Mouse (Mus musculus): ENCODE measurements at regions not wholly inside any gene's neighbourhood (a gene's known extent, or its start where the extent isn't known, plus 50 kb on each side); places are given as distances from the start of the nearest gene placed in this dataset.

DNA sequence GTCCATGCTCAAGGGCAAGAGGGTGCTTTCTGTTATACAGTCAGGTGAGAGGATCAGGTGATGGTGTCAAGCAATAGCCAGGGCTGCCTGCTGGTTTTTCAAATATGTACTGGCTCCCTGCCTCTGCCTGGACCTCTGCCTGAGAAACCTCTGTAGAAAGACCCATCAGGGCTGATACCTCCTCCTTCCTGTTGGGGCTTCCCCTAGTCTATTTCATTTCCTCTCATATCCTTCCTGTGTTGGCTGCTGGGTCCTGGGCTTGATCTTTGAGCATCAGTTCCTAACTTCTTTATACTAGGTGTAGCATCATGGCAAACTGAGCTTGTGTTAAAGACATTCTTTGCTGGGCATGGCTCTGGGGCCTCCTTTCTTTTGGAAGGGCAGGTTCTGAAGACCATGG is 89.5 kb downstream of the Tmem38b start:
- in situ Hi-C loops (cut with MboI, MseI) = no loop called here

DNA sequence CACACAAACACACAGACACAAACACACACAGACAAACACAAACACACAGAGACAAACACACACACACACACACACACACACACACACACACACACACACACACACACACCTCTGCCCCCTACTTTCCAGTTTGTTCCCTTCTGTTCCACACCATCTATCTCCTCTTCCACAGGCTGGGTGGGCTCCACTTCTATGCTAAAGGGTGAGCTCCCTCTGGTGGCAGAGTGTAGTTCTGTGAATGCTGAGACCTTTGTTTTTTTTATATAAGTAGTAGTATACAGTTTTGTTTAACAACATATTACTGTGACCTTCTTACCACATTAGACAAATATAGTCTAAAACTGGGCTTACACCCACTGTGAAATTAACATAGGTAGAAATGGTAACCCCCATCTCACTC is 93.3 kb downstream of the Tmem38b start:
- in situ Hi-C loops (cut with MboI, MseI) = no loop called here

DNA sequence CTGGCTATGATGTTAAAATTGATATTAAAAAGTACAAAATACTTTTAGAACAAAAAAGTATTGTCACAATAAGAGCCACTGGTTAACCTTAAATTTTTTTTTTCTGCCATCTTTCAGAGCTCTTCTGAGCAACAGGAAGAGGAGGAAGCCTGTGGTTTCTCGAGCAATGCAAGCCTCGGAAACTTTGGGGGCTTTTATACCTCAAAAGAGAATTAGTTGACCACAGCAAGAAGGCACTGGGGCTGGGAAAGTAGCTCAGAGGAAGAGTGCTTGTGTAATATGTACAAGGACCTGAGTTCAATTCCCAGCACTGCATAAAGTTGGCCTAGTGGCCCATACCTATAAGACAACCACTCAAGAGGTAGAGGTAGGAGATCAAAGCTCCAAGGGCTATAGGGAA is 94.7 kb downstream of the Tmem38b start:
- in situ Hi-C loops (cut with MboI, MseI) = no loop called here

DNA sequence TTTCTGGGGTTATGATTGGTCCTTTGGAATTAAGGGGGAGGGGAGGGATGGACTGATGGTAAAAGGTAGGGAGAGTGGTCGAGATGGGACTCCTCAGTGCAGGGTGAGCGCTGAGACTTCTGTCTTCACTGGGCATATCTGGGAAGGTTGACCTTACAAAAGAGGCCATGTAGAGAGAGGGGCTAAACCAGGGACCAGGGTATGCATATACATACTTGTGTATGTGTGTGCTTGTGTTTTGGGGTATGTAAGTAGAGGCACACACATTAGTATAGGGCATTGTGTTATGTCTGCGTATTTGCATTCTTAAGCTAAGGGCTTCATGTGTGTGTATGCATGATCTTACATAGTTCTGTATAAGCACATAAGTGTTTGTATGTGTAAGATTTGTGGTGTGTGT is 105.2 kb downstream of the Tmem38b start:
- in situ Hi-C loops (cut with MboI, MseI) = loop anchor here (5.0 to 10.0 kb wide), 2 partner anchors 1316 to 1644 kb away; no protein-coding TSS in a partner anchor

DNA sequence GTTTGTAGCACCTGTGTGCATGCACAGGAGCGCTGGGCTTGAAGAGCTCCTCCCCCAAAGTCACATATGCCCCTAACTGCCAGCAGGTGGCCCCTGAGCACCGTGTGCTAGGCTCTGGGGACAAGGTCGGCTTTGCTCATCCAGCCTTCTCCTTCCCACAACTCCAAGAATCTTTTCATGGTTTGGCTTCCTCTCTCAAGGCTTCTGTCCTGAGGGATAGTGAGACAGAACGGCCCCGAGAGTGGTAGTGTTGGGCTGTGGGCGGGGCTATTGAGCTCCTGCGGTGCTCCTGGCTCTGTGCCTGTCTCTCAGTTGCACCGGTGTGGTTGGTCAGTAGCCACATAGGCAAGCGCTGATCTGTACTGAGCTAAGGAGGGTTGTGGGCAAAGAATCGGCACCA is 105.7 kb downstream of the Tmem38b start:
- in situ Hi-C loops (cut with MboI, MseI) = loop anchor here (5.0 to 10.0 kb wide), 2 partner anchors 1316 to 1643 kb away; no protein-coding TSS in a partner anchor

DNA sequence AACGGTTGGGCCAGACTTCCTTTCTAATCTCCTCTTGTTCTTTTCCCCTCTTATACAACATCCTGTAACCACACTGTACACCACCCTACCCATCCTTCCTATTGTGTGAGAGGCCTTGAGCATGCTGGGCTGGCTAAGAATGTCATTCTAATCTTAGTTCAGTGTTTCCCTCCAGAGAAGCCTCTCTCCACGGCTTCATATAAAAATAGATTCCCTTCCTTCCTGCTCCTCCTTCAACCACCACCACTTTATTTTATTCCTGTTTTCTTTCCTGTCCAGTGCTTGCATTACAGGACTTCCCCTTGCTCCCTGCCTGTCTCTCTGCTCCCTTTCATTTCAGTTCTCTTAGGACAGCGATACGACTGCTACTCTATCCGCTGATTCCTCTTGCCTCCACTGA is 109.5 kb downstream of the Tmem38b start:
- in situ Hi-C loops (cut with MboI, MseI) = loop anchor here in 1 of 2 experiments (10.0 kb wide), 1 partner anchor 1639 kb away; no protein-coding TSS in a partner anchor

DNA sequence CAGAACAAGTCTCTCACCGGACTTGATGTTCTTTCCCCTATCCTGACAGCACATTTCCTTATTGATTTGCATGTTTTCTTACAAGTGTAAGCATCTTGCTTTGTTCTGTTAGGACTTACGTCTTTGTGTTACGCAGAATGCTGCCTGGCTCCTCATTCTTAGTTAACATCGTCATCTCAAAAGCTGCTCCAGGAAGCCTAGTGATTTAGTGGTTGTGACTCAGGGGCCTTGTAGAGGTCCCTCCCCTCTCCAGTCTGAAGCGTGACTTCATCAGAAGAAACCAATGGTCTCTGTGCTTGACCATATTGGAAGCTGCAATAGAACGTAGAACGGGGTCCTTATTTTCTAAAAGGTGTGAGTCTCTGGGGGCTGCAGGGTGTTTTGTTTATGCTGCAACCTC is 122.9 kb downstream of the Tmem38b start:
- in situ Hi-C loops (cut with MboI, MseI) = no loop called here

DNA sequence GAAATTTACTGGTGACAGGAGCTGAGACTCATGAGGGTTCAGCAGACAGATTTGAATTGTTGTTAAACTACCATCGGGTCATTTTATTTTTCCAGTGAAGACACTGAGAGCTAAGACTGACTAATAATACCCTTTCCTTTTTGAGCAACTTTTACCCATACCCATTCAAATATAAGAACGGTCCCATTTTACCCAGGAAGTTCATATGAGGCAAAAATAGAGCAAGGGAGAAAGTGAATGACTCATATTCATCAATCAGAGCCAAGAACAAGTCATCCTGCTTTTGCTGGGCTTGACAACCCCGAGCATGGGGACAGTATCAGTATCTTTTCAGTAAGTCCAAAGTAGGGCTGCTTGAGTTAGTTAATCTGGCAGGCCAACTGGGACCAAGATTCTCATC is 123.3 kb downstream of the Tmem38b start:
- in situ Hi-C loops (cut with MboI, MseI) = no loop called here

DNA sequence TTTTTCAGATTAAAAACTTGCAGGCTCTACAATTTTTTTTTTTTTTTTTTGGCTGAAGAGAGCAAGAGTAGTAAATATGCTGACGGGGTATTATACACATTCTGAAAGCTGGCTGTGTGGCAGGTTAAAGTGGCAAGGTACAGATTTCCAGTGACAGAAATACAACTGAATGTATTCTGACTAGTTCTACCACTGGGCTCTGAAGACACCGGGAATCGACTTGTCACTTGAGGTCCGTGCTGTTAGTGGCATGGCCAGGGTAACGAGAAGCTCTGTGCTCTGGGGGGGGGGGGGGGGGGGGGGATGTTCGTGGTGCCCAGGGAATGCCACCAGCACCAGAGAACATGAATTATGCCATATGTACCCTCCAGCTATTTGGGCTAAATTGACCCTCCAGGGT is 124.7 kb downstream of the Tmem38b start:
- in situ Hi-C loops (cut with MboI, MseI) = no loop called here

DNA sequence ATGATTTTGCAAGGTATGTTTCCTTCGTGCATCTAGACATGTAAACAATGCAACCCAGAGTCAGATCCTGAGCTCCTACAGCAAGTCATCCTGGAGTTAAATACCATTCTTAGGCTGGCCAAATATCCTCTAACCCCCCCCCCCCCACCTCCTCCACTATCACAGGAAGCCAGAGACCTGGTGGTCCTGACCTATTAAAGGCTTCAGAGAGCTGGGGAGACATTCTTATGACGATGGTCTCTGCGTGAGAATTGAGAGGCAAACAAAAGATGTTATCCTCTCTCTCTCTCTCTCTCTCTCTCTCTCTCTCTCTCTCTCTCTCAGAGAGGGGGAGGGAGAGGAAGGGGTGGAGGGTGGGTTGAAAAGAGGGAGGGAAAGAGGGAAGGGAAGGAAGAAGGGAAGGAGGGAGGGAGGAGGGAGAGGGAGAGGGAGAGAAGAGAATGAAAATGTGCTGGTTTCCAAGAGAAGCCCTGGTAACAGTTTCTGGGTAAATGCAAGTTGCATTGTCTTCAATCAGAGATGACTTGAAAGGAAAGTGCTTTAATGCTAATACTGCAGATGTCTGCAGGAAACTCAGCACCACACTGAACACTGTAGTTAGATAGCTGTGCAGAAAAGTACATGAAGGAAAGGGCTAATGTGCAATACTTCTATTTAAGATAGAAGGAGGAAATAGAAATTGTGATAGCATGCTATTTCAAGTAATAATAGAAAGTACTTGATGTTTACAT is 125.3 kb downstream of the Tmem38b start:
- in situ Hi-C loops (cut with MboI, MseI) = no loop called here

DNA sequence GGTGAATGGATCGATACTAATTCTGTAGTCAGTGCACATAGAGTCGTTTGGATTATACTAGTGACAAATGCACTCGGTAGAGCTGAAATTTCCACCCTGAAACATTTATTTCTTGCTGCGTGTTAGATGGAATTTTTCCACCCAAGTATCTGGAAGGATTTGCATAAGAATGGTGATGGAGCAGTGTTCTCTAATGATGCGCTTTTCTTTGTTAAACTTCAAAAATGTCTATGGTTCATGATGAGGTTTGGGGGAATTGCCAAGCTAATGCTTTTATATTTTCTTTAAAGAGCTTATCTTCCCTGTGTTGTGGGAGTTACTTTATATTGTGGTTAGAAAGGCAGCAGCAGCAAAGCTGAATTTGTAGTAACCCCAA is 125.9 kb downstream of the Tmem38b start:
- in situ Hi-C loops (cut with MboI, MseI) = no loop called here

DNA sequence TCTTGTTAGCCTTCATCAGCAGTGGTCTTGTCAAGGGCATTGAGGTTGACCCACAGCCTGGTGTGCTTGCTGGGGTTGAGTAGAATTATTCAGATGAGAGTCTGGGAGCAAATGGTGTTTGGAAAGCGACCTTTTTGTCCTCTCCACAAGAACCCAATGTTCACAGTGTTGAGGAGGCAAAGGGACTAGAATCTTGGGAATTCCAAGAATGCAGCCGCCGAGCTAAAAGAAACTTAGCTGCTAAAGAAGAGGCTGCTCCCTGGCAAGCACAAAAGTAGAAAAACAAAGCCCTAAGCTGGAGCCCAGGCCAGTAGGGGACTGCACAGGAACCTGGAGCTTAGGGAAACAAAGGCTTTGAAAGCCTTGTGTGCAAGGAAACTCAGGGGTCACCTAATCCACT is 126.4 kb downstream of the Tmem38b start:
- in situ Hi-C loops (cut with MboI, MseI) = no loop called here

DNA sequence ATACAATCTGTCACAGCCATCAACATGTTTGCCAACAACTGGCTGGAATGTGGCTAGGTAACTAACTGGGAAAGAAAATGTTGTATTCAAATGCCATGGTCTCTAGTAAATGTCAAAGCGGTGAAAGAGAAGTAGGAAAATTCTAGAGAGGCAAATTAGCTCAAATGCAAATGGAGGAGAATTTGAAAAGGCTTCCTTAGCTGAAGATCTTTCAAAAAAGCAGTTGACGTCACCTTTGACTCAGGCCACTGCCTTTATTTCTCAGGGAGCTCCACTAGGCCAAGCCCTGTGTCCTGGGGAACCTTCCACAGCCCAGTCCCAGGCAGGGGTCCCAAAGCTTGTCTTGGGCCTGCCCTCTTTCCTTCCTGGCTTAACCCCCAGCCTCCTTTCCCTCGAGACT is 136.6 kb downstream of the Tmem38b start:
- in situ Hi-C loops (cut with MboI, MseI) = no loop called here

DNA sequence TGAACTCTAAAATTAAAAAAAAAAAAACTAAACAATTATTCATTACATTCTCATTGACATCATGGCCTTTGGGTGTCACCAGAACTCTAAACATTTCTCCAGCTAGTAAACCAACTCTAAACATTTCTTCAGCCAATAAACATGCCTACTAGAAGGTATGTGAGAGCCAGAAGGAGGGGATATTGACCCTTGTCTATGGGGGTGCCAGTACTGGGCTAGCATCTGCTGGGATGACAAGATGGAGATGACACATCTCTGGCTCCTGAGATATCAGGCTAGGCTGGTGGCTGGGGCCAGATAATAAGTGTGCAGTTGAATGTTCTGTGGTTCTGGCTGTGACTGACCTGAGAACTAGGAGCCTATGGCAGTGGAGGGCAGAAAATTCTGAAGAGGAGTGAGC is 144.6 kb downstream of the Tmem38b start:
- in situ Hi-C loops (cut with MboI, MseI) = no loop called here

DNA sequence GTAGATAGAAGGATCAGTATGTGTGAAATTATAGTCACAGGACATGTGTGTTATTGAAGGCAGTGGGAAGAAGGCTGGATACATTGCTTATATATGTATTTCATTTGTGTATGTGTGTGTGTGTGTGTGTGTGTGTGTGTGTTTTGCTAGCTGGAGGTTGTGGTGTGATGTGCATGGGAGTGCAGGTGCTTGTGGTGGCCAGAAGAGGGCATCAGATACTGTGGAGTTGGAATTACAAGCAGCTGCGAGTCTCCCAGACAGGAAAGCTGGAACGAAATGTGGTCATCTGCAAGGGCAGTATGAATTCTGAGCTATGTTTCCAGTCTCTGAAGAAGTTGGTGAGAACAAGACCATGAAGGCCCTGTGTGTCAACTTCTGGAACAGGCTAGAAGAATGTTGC is 145.1 kb downstream of the Tmem38b start:
- in situ Hi-C loops (cut with MboI, MseI) = no loop called here

DNA sequence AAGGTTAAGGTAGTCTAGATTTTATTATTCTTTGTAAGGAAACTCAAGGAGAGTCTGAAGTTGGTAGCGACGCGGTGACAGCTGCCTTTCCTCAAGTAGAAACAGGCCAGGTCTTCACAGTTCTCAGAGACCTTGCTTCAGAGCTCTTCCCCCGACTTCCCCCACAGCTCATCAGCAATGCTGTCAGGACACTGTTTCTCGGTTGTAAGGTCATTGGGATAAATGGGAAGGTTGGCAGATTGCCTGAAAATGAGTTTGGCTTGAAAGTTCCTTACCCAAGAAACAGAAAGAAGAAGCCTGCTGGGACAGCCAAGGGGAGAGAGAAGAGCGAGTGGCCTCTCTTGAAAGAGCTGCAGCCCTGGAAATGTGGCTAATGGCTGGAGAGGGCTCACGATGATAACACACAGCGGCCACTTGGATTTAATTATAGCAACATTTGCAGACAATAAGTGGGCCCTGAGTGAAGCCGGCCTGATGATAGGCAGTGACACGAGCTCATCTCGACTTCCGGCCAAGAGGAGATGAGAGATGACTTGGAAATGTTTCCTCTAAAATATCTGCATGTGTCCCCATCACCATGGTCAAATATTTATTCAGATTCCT is 150.3 kb downstream of the Tmem38b start:
- in situ Hi-C loops (cut with MboI, MseI) = no loop called here

DNA sequence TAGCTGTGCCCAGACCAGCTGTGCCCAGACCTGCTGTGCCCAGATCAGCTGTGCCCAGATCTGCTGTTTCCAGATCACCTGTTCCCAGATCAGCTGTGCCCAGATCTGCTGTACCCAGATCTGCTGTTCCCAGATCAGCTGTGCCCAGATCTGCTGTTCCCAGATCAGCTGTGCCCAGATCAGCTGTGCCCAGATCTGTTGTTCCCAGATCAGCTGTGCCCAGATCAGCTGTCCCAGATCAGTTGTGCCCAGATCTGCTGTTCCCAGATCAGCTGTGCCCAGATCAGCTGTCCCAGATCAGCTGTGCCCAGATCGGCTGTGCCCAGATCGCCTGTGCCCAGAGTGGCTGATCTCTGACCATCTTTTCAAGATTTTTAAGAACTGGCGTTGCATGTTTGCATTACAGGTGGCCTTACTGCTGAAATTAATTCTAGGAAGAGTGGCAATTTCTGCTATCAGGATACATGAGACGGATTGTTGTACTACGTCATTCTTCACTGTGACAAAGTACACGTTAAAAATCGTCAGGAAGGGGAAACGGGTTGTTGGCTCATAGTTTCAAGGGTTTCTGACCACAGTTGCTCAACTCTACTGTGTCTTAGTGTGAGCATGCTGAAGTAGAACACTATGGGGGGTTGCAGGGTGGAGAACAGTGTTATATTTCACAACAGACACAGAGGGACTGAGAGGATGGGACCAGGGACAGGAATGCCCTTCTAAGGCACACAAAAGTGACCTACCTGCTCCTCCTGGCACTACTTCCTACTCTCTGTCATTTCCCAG is 160.9 kb downstream of the Tmem38b start:
- in situ Hi-C loops (cut with MboI, MseI) = no loop called here

DNA sequence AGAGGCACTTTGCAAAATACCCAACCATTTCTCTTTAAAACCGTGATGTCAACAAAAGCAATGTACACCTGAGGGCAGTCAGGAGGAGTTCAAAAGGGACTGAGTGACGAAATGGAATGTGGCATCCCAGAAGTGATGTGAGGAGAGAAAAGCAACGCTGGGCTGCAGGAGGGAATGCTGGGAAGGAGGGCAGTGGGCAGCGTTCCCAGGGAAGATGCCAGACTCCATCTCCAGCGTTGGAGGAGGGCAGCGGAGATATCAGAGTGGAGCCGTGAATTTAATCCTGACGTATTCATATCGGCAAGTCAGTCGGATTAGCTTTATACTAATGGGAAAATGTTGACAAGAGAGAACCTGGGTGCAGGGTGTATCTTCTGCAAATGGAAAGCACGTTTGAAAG is 161.7 kb downstream of the Tmem38b start:
- in situ Hi-C loops (cut with MboI, MseI) = no loop called here

DNA sequence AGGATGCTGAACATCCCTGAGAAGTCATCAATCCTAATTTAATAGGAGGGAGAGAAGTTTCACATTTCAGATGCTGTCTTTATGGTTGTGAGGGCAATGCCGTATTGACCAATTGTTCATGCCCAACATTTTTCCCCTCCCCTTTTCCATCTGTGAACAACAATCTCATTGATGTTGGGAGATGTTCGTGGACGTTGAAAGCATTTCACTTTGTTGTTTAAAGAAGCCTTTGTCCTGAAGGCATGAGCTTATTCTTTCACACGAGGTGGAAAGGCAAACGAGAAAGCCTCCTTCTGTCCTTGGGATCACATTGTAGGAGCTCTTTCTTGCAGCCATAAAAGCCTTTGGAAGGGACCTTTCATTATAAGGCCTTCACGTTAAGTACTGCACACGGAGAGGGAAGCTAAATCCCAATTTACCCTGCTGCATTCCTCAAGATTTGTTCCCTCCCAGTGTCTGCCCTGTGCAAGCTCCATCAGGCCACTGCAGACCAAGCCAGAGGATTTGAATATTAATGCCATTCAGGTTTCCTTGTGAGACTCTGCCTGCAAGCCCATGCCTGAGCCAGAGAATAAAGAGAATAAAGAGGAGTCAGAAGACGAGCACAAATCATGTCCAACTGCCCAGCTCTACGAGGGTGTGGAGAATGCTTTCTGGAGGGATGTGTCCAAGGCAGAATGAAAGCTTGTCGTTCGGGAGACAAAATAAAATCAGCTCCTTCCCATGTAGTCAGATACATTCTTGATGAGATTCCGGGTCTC is 195.4 kb downstream of the Tmem38b start:
- in situ Hi-C loops (cut with MboI, MseI) = no loop called here

DNA sequence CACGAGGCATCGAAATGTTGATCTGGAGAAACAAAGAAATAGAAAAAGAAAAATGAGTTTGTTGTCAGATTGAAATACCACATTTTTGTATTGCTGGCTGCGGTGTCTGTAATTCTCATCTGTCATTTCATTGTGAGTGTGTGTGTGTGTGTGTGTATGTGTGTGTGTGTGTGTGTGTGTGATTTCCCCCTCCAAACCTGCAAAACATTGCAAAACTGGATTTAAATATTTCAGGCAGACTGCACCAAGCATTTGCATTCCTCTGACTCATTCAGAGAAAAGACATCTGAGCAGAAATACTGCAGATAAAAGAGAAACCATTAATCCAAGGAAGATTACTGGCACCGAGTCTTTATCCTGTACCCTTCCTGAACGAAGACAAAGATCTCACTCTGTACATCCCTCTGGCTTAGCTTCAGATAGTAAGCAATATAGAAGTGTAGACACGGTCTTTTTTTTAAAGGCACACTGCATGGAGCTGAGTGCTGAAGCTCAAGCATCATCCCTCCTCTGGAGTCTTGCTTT is 196.1 kb downstream of the Tmem38b start:
- in situ Hi-C loops (cut with MboI, MseI) = no loop called here

DNA sequence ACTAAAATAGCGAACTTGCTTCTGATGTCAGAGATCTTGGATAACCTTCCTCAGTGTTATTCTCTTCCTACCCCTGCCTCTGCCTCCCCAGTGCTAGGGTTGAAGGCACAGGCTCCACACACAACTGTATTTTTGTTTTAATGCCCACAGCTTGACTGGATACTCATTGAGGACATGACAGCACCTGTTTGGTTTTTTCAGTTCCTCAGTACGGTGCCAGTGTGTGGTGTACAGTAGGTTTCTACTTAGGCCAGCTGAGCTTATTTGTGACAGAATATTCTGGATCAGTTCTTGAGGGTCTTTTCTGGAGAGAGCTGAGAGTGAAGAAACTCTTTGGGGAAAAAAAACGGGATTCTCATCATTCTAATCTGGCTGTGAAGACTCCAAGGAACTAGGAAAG is 201.1 kb downstream of the Tmem38b start:
- in situ Hi-C loops (cut with MboI, MseI) = no loop called here
